Mouse (Mus musculus): ENCODE measurements around the gene 4930438A08Rik.

DNA sequence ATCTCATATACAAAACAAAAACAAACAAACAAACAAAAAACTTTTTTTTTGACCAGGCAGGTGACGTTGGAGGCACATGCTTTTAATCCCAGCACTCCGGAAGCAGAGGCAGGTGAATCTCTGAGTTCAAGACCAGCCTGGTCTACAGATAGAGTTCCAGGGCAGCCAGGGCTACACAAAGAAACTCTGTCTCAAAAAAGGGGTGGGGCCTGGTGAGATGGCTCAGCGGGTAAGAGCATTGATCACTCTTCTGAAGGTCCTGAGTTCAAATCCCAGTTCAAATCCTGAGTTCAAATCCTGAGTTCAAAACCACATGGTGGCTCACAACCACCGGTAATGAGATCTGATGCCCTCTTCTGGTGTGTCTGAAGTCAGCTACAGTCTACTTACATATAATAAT, 12.8 kb upstream of the 4930438A08Rik start:
- no peak for TF ChIP-seq CTCF (IDR thresholded peaks at IDR 0.05; ENCODE audit: extremely low read depth, insufficient read length, insufficient replicate concordance, low read depth, low read length)
- TF ChIP-seq POLR2A (IDR thresholded peaks at IDR 0.05; ENCODE audit: low read depth, low read length), result no peak
